Mouse (Mus musculus) lung, postnatal 25 days (tissue): Measurements from ENCODE around the gene Pdss1.
"Not testable (repeated sequence)": the region's sequence is repeated elsewhere in the genome, so short reads cannot be mapped to it uniquely, and the experiment has no call there.

Experiments used
- DNase-seq: peaks from one replicate; pipeline ENCODE4 v3.0.0; 2022; ENCODE audit warnings: low spot score

Pdss1 gene

DNA sequence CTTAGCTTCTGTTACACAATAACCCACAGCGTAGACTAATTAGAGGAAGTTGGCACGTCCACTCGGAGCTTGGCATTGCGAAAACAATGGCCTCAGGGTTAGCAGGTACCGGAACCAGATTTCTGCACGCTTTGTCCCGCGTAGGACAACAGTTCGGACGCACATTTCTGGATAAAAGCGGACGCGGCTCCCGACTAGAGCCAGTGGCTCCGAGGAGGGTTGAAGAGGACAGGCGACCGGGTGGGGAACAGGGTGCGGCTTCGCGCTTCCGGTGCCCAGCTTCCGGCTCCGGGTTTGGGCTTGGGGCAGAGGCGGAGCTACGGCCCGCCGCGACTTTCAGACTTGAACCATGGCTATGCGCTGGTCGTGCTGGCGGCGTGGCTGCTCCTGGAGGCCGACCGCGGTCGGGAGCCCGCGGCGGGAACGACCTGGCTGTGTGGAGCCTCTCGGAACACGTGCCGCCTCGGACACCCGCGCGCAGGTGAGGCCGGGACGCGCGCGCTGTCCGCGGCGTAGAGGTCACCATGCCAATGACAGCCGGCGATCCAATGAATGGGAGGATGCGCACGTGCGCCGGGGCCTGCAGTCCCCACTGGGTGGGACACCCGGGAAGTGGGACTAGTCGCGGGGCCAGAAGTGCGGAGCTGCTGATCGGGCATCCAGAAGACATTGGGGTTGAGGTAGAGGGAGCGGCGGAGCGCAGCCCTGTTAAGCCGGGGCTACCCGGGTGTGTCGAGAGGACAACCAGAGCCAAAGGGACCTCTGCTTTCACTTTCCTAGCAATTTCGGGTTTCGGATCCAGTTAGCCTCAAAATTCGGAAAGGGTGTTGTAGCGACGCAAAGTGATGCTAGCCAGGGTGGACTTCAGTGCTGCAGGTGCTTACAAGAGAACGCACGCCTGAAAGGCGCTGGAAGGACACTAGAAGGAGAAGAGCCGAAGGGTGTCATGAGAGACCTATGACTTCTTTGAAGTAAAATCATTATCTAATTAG lies at the start of gene Pdss1:
TSS of gene Pdss1 (plus strand) at position 241 of the 992 bp plus-strand sequence.
- DNase-seq = peak; percentile 92

DNA sequence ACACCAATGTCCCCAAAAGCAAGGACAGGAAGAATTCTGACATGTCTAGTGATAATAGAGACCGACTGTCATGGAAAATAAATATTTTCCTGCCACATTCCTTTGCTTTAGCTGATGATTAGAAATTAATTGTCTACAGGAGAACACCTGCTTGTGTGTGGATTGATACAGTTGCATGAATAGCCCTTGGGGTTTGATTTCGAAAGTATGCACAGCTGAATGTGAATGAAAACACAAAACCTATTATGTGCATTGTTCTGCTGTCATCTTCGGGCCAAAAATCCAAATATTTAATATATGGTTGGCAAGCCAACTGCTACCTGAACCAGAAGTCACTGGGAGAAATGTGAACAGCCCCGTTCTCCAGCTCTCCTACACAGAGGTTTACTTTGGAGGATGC lies 43.4 kb upstream of the Pdss1 start:
- DNase-seq = no peak

DNA sequence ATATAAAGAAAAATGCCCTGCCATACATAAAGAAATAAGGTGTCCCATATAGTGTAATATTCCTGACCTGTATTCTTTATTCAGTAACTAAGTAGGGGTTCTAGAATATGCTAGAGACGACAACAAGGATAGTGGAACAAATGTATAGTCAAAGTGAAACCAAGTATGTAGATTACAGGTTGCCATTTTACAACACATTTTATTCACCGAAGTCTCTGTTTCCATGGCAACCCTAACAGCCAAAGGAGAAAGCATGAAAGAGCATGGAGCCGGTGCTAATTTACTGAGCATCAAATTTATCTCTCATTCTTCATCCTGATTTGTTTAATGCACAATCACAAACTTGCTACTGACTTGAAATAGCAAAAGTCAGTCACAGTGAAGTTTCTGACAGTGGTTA lies 37.8 kb upstream of the Pdss1 start:
- DNase-seq = no peak

DNA sequence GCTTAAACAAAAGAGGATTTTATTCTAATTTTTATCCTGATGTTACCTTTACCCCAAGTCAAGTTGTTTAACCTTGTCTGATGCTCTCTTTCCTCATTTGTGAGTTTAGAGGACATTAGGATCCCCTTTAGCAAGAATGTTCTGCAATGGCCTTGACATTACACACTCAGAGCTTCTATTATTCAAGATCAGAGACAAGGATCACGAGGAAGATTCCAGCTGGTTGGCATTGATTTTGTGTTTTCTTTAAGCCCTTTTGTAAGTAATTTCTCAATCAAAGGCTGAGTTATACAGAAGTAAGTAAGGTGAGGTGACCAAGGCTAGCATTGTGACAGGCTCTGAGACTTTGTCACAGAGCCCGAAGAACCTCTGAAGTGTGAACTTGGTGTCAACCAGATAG lies 33.1 kb upstream of the Pdss1 start:
- DNase-seq = no peak

DNA sequence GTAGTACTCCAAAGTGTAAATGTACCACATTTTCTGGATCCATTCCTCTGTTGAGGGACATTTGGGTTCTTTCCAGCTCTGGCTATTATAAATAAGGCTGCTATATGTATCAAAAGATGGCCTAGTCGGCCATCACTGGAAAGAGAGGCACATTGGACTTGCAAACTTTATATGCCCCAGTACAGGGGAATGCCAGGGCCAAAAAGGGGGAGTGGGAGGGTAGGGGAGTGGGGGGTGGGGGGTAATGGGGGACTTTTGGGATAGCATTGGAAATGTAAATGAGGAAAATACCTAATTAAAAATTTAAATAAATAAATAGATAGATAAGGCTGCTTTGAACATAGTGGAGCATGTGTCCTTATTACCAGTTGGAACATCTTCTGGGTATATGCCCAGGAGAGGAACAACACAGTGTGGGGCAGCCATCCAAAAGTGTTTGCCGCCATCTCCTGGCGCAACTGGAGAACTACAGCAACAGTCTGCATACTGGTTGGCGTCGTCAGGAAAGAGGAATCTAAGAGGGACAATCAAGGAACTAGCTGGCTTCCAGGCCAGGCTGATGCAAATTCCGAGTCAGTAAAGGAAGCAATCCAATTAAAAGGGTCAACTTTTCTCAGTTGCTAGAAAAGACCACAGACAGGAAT lies 30.8 kb upstream of the Pdss1 start:
- peak; percentile 63 for DNase-seq

DNA sequence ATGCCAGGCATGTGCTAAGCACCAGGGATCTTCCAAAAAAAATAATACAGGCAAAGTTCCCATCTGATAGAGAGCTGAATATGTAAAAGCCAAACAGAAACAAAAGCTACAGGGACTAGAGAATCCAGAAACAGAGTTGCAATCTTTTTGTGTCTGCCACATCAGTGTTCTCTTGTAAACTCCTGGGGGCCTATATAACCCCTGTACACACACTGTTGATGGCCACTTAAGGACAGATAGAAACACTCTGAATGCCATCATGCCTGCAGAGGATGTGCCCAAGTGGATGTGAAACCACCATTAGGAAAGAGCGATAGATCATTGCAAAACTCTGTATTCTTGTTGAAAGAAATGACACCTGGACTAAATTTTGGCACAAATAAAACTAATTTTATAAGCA lies 29.5 kb upstream of the Pdss1 start:
- DNase-seq = no peak

DNA sequence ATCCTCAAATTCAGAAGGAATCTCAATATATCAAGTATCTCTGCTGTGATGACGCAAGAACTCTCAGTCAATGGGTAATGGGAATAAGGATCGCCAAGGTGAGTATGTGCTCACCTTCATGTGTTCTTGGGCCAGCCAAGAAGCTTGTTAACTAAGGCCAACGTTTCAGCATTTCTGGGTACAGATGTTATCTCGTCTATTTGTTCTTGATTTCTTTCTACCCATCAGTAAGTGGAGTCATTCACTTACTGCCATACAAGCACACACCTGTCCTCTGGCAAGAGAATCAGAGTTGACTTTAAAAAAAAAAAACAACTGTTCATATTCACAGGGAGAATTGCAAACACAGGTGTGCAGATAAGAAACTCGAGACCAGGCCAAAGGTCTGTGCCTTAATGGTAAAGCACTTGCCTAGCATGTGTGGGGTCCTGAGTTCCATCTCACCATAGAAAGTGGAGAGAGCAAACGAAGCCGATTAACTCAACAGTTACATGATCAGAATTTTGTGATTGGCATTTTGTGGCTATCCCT lies 28.4 kb upstream of the Pdss1 start:
- DNase-seq = no peak

DNA sequence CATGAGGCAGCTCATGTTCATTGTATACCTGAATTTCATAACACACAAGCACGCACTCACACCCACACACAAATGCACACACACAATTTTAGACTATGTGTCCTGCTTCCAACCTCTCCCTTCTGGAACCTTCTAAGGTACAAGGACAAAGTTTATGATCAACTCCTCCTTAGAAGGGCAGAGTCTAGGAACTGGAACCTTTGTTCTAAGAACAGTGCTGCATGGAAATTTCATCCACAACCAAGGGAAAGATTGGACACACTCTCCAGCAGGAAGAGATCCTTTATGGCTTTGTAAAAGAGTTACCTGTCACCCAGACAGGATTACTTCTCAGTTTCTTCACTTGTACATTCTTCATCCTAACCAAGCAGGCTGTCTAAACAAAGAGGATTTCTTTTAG lies 22.2 kb upstream of the Pdss1 start:
- no peak for DNase-seq

DNA sequence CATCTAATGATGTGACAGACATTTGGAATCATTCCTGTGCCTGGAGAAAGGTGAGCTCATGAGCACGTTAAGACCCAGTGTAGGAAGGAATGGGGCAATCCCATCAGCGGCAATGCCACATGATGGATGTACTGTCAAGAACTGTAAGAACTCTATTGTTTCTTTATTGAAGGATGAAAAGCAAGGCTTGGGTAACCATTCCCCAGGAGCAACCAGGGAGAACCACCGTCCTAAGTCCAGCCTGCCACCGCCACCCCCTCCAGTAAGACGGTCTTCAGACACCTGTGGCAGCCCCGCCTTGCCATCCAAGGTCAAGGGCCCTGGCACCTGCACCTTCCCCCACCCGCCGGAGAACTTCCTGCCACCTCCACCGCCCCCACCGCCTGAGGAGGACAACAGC lies 20.7 kb upstream of the Pdss1 start:
- DNase-seq = no peak

DNA sequence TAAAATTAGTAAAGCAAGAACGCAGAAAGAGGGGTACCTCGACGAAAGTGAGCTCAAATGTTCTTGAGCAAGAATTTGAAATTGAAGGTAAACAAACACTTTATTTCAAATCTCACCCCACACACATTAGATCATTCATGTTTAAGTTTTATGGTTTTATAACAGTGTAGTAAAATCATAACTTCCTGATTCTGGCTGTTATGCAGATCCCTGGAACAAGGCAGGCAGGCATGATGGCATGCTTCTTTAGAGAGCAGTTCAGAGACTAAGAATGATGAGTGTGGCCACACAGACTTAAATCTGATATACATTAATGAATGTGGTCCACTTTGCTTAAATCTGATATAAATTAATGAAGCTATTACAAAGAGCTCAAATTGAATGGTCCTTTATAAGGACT lies 18.7 kb upstream of the Pdss1 start:
- DNase-seq = no peak

DNA sequence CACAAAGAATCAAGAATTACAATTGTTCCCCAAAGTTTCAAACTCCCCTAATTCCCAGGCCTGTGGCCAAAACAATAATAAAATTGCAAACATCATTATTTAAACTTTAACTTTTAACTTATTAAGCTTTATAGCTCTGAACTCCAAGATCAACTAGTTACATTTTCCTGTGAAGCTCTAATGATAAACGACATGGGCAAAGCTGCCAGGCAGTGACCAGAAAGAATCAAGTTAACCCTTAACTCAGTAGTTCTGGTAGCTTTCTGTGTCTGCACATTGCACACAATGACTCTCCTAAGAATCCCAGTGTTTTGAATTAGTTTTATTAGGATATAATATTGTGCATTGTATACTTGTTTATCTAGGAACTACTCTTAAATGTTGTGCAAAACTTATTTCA lies 16.5 kb upstream of the Pdss1 start:
- no peak for DNase-seq

DNA sequence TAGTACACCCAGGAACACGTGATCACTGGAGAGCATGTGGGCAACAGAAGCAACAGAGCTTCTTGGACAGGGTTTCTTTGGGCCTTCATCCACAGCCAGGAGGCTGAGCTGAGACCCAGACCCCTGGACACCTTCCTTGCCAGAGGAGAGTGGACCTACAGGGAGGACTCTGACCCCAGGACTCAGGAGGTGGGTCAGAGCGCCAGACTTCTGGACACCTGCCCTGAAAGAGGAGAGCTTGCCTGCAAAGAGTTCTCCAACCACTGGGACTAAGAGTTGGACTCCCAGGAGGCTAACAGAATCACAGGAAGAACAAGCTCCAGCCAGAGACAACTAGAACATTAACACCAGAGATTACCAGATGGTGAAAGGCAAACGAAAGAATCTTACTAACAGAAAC lies 14.6 kb upstream of the Pdss1 start:
- DNase-seq = not testable (repeated sequence)

DNA sequence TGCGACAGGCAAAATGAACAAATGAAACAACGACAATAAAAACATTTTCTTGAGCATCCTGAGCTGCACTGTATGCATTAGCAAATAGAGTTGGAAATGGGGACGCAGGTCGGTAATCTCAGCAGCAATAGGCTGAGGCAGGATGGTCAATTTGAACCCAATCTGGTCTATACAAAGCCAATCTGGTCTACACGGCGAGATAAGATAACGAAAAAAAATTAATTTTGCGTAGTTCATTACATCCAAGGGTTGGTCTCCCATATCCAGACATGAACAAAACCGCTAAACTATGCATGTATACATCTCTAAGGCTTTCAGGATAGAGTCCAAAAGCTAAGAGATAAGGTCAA lies 415 bp upstream of the Pdss1 start:
- no peak for DNase-seq

DNA sequence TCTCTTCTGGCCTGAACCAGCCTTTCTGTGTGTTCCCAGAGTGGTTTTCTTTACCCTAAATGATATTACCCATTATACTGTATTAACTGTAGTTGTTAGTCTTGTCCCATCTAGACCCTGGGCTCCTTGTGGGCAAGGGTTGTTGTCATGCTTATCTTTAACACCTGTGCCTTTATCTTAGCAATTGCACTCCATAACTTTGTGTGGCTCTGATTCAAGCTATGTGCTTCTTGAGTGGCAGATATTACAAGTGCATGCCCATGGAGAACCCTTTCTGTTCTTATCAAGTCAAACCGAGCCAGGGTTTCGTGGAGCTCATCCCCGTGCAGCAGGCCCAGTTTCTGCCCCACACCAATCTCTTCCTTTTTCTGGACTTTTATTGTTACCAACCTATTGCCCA lies 8.6 kb downstream of the Pdss1 start:
- DNase-seq = no peak

DNA sequence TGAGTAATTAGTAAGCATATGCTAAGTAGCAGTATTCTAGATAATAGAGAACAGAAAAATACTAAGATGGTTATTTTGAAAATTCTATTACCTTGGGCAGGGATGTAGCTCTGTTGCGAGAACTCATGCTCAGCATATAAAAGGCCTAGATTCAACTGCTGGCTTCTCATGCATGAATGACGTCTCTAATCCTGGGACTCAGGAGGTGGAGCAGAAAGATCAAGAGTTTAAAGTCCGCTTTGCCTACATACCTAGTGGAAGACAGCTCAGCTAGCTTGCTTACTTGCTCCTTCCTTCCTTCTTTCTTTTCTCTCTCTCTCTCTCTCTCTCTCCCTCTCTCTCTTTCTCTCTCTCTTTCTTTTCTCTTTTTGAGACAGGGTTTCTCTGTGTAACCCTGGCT lies 19.1 kb downstream of the Pdss1 start:
- DNase-seq = no peak

DNA sequence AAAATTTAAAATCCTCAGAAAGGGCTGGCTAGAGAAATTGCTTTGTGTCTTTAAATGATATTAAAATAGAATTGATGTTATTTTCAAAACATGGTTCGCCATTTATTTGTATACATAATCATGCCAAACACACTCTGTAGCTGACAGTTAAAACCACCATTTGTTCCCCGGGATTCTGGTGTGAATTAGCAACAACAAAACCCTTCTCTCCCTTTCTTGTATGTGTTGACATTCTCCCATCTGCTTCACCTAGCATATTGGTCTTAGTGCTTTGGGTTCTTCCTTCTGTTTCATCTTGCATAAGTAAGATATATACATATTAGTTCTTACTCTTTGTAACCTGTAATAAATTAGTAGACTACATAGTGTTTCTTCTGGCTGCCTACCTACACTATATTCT lies 23.3 kb downstream of the Pdss1 start:
- no peak for DNase-seq

DNA sequence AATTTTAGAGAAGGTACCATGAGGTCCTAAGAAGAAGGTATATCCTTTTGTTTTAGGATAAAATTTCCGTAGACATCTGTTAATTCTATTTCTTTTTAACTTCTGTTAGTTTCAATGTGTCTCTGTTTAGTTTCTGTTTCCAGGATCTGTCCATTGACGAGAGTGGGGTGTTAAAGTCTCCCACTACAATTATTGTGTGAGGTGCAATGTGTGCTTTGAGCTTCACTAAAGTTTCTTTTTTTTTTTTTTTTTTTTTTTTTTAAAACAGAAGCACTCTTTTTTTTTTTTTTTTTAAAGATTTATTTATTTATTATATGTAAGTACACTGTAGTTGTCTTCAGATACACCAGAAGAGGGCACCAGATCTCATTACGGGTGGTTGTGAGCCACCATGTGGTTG lies 30.6 kb downstream of the Pdss1 start:
- DNase-seq = not testable (repeated sequence)

DNA sequence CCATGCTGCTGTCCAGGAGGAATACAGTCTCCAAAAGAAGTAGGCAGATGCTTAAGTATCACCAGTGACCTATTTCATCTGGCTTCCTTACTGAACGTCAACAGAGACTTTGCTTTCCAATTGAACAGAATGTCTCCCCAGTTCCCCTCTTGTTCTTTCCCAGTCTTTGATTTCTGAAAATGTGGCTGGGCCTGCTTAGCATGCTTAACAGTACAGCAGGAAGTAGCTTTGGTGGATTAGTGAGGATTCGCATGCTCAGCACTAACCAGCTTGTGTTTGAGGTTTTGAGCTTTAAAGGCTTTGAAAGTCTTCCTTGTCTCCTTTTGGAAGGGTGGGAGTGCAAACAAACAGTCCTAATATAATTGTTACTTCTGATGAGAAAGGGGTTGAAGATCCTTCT lies 32.9 kb downstream of the Pdss1 start:
- DNase-seq = no peak

DNA sequence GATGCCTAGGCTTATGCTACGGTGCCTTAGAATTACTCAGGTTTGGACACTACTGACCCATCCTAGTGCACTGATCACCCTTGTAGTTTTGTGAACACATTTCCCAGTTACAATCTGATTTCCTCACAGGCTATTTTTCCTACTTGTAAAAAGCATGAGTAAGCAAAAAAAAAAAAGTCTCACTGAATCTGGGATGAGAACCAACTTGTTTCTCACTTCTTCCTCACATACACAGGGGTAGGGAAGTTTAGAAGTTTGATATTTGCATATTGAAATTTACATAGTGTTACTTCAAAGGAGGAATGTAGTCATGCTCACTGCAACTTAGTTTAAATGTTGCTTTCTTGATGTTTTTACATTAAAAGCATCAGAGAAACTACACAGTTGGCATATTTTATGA lies 38.2 kb downstream of the Pdss1 start:
- no peak for DNase-seq

DNA sequence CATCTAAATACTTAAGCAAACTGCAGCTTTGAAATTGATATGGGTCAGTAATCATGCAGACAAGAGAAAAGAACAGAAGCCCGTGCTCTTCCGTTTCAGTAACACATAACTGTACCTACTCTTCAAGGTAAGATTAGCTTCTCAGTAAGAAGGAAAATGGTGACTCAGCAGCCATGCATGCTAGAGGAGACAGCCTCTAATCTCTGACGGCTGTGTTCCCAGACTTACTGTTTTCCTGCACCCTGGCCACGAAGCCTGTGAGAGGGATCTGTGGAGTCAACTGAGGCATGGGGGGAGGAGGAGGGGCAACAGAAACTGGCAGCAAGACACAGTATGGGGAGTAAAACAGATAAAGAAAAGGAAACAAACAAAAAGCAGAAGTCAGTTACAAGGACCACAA lies 54.6 kb downstream of the Pdss1 start:
- no peak for DNase-seq

DNA sequence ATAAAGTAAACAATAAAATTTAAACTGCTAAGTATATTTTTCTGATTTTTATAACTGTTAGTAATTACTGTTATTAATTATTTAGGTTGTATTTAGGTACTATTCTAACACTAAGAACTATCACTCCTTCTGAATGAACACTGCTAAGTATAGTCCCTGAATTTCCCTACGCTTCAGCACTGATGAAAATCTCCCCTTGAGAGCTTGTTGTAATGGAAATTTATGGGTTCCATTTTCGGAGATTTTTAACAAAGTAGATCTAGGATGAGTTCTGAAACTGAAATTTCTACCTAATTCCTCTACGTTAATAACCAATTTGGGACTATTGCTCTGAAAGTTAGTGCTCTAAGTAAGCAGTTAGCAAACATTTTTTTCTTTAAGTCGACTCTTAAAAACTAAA lies 59.0 kb downstream of the Pdss1 start:
- DNase-seq = no peak

DNA sequence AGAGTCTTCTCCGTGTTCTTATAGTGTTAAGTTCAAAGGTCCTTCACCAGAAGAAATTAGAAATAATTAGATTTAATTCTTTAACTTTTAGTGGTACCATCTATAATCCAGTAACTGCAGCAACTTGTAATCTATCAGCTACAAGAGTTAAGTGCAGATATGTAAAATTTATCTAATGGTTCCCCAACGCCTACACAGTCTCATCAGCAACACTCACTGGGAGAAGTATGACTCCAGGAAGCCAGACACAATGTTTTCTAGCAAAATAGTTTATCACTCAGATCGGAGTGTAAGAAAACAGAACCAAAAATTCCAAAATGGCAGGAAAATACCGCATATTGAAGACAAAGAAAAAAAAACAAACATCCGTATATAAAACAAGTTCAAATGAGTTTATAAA lies 60.6 kb downstream of the Pdss1 start:
- DNase-seq = no peak

DNA sequence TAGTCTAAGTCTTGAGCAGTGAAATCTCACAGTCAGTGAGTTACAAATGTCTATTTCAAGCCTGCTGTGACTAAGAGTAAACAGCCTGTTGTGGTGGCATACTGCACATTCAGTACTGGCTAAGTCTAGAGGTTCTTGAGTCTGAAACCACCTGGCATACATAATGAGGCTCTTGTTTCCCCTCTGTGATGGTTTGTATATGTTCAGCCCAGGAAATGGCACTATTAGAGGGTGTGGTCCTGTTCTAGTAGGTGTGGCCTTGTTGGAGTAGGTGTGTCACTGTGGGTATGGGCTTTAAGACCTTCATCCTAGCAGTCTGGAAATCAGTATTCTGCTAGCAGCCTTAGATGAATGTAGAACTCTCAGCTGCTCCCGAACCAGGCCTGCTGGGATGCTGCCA lies 62.1 kb downstream of the Pdss1 start:
- DNase-seq = peak; percentile 20
